Mouse (Mus musculus) embryonic fibroblast, embryonic 13.5 days (primary cell): ENCODE measurements around the gene Gpr146. TPM values are rescaled to one million over a fixed set of nuclear protein-coding genes. Genes with fewer than 3 reads are reported as not detected.

Source experiments
- H3K27ac ChIP-seq: 2 replicates; pipeline ENCODE4 v1.5.1; 2012; ENCODE audit warnings: low read length, control low read depth, inconsistent platforms; ENCODE audit not compliant: insufficient read depth
- H3K4me1 ChIP-seq: 2 replicates; pipeline ENCODE4 v1.6.1; 2011; ENCODE audit warnings: low read length; ENCODE audit not compliant: control insufficient read depth, insufficient read depth
- H3K4me3 ChIP-seq: 2 replicates; pipeline ENCODE4 v1.5.1; 2011; ENCODE audit warnings: mild to moderate bottlenecking, control low read depth, low read length; ENCODE audit not compliant: insufficient read depth
- CTCF ChIP-seq: IDR thresholded peaks from 2 replicates; pipeline ENCODE4 v1.5.1; 2011; ENCODE audit warnings: mild to moderate bottlenecking, control low read depth, low read length, moderate library complexity, borderline replicate concordance; ENCODE audit not compliant: insufficient read depth
- POLR2A ChIP-seq: IDR thresholded peaks from 2 replicates; pipeline ENCODE4 v1.6.1; 2011; ENCODE audit warnings: low read depth, mild to moderate bottlenecking, control low read depth, low read length, moderate library complexity
- polyA plus RNA-seq: library from polyadenylated mRNA; stranded (reverse); fragments of >200 nt; gene quantifications from 2 replicates; pipeline ENCODE4 v1.2.4, GENCODE M21; 2011; ENCODE audit warnings: low read depth; ENCODE audit not compliant: missing spikeins, insufficient read length

The Gpr146 gene
- polyA plus RNA-seq, 1 experiment: 0.88 TPM

GRCm38 (mm10) chr5:139423026-139423865 is 45.7 kb downstream of the Gpr146 start, which contains the start of gene Gper1:
Gene Gper1 (plus strand): TSS chr5:139423151.
- Histone ChIP-seq H3K4me3 (no peak within 1 kb of the TSS), H3K4me1 (no peaks in the 10 kb centered on the region; the same call in 1 of the 2 replicates), H3K27ac (no peak within 1 kb of the TSS)
- TF ChIP-seq CTCF (no peak), POLR2A (no peak)

GRCm38 (mm10) chr5:139425198-139425597 is 47.7 kb downstream of the Gpr146 start:
- TF ChIP-seq POLR2A (no peak), CTCF (no peak)
- H3K4me1 ChIP-seq: no peaks in the 10 kb centered on the region; the same call in 1 of the 2 replicates
- H3K27ac ChIP-seq: no peak overlapping the region
- H3K4me3 ChIP-seq: no peak overlapping the region

- H3K27ac ChIP-seq: no peak overlapping the region
Measured at GRCm38 (mm10) chr5:139427001-139427400, 49.5 kb downstream of the Gpr146 start.

DNA sequence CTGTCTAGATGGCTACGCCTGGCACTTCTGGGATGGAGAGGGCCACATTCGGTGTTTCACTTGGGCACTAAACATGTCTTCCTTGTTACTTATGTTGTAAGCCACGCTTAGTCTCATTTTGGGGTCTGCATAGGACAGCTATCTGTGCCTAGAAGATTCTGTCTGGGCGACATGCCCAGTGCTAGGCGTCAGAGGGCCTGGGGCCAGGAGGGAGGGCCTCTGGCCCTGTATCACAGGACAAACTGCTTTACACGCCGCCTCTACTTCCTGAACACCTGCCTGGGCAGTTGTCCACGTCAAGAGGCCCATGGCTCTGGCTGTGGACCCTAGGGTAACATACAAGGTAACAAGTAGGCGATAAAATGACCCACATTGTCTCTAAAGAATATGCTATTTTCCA is 50.5 kb downstream of the Gpr146 start:
- no peaks in the 10 kb centered on the region; the same call in 1 of the 2 replicates for H3K4me1 ChIP-seq
- no peak overlapping the region for H3K27ac ChIP-seq
- TF ChIP-seq POLR2A (no peak), CTCF (no peak)
- H3K4me3 ChIP-seq: no peak overlapping the region

More at GRCm38 (mm10) chr5:139427001-139427400, 49.5 kb downstream of the Gpr146 start:
- TF ChIP-seq CTCF (no peak), POLR2A (no peak)
- Histone ChIP-seq H3K4me3 (no peak overlapping the region), H3K4me1 (no peaks in the 10 kb centered on the region; the same call in 1 of the 2 replicates)

DNA sequence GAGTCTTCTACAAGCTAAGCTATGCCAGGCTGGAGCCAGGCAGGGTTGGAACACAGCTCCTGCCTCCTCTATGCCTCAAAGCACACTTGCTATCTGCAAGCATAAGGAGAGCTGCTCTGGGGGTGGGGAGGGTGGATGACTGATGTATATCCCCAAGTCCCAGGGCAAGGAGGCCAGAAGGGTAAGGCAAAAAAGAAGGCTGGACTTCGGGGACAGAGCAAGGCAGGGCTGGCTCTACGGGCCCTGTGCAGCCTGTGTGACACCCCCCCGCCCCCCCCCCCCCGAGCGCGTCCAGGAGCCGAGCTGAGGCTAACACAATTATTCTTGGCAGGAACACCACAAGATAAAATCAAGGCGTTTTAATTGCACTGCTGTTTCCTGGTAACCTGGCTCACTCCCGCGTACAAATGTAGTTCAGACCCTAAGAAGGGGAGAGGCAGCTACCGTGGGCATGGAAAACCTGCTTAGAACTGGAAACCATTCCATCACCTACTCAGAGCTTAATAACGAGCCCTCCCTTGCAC is 52.4 kb downstream of the Gpr146 start:
- TF ChIP-seq CTCF (no peak), POLR2A (no peak)
- H3K27ac ChIP-seq: no peak overlapping the region

GRCm38 (mm10) chr5:139432333-139432732 is 54.8 kb downstream of the Gpr146 start:
- Histone ChIP-seq H3K27ac (no peak overlapping the region), H3K4me3 (no peak overlapping the region), H3K4me1 (no peaks in the 10 kb centered on the region)
- no peak for TF ChIP-seq CTCF
- TF ChIP-seq POLR2A: no peak

More for the DNA sequence above, 52.4 kb downstream of the Gpr146 start:
- H3K4me1 ChIP-seq: no peaks in the 10 kb centered on the region
- no peak overlapping the region for H3K4me3 ChIP-seq

DNA sequence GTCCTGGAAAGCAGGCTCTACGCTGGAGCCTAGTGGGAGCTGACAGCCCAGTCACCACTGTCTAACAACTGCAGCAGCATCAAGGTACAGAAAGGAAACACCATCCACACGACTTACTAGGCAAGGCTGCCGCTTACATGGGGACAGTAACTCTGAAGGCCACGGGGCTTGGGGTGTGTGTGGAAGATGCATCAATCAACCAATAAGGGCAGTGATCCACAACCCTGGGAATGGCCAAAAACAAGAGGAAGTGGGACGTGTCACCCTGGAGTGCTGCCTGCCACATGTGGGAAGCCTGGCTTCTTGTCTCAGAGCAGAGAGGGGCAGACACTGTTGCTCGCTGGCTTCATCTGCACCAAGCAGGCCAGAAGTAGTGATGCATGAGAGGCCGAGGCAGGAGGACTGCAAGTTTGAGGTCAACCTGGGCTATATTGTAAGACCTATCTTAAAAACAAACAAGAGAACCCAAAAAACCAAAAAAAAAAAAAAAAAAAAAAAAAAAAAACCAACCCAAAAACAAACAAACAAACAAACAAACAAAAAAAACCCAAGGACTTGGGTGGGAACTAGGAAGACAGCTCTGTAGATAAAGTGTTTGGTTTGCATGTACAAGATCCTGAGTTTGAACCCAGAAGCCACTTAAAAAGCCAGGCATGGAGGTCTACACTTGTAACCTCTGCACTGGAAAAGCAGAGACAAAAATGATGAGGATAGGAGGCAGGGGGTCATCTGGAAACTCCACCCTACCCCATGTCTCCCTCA is 55.4 kb downstream of the Gpr146 start:
- H3K27ac ChIP-seq: no peak overlapping the region
- no peaks in the 10 kb centered on the region for H3K4me1 ChIP-seq
- no peak overlapping the region for H3K4me3 ChIP-seq
- no peak for TF ChIP-seq POLR2A
- TF ChIP-seq CTCF: no peak

DNA sequence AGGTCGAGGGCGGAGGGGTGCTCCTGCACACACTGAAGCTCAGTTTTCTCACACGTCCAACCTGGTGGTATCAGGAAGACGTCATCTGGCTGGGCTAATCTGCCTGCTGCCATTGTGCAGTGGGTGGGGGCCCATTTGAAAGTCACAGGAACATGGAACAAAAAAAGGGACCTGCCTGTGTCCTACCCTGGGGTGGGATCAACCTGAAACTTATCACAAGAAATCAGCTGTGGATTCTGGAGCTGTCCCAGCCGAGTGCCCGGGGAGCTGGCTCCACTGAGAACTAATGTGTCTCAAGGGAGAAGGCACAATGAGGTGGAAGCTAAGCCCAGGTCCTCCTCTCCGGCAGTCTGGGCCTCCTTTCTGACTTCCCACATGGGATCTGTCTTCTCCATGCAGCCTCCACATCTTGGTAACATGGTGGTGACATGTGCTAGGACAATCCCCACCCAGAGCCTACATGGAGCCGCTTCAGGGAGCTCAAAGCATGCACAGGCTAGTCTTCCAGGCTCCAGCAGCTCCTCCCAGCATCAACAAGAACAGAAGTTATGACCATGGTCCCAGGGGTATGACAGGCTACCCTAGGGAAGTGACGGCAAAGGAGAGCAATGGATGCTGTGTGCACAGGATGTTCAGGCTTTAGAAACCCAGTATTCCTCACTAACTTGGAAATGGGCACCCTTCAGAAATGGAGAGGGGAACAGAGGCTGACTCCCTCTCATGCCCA is 56.5 kb downstream of the Gpr146 start:
- no peaks in the 10 kb centered on the region; the same call in 1 of the 2 replicates for H3K4me1 ChIP-seq
- H3K27ac ChIP-seq: no peak overlapping the region
- TF ChIP-seq CTCF (no peak), POLR2A (no peak)
- no peak overlapping the region for H3K4me3 ChIP-seq

GRCm38 (mm10) chr5:139434940-139435339 is 57.4 kb downstream of the Gpr146 start:
- no peak overlapping the region for H3K4me3 ChIP-seq
- H3K4me1 ChIP-seq: no peaks in the 10 kb centered on the region; the same call in 1 of the 2 replicates
- TF ChIP-seq CTCF (no peak), POLR2A (no peak)
- H3K27ac ChIP-seq: no peak overlapping the region
